Mouse (Mus musculus) heart, adult 11 months (tissue): Measurements from ENCODE around the gene Cdk5rap2.

Experiments used
- DNase-seq: peaks from one replicate; pipeline ENCODE4 v3.0.0; 2022

The Cdk5rap2 gene

DNA sequence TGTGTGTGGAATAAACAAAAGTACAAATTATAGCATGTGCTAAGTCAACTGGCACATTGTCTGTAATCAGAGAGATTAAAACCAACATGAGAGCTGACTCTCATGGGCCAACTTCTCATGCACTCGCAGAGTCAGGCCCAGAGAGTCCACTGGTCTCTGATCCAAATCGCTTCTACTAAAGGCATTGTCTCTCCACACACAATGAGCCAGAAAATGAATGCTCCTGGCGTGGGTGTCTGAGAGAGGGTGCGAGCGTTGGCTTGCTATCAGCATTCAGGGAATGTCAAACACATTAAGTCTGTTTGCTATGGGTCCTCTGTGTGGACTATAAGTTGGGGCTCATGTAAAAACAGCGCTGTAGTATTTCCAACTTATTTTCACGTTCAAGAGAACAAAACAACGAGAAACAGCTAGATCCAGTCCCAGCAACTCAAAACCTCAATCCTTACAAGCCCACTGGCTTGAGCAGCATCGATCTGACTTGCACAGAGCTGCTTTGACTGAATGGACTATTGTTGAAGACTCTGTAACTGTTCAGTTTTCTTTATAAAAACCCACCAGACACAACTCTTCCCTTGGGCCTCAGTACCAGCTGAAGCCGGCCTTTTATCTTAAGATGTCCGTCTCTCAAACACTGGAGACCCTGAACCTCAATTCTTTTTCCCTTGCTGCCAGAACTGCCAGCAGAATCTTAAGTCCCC is 74.6 kb downstream of the Cdk5rap2 start:
- DNase-seq = peak; percentile 72

DNA sequence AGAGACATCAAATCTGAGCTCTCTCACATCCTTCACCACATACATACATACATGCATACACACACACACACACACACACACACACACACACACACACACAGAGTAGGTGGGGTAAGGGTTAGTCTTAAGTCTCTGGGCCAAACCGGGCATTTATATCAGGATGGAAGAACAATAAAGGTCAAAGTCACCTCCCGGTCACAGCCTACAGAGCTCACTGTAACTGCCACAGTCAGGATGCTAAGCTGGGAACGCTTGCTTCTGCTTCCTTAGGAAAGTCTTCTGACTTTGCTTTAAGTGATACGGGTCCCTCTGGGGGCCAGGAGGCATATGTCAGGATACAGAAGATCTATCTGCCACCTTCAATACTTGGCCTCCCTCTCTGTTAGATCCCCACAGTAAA is 75.2 kb downstream of the Cdk5rap2 start:
- peak; percentile 75 for DNase-seq

DNA sequence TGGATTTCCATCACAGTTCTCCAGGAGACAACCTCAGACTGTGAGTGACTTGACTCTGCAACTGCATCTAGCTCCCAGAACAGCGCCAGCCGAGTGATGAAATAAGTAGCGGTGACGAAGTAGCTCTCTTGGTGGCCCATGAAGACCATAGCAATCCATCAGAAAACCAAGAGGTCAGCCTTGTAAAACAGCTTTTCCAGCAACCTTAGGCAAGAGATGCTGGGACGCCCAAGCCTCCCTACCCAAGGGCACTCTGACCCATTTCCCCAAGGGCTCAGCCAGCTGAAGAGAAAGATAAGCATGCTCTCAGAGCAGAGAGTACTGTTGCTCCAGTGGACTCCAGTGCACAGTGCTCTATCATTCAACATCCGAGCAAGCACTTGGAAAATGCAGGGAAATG is 77.3 kb downstream of the Cdk5rap2 start:
- no peak for DNase-seq

DNA sequence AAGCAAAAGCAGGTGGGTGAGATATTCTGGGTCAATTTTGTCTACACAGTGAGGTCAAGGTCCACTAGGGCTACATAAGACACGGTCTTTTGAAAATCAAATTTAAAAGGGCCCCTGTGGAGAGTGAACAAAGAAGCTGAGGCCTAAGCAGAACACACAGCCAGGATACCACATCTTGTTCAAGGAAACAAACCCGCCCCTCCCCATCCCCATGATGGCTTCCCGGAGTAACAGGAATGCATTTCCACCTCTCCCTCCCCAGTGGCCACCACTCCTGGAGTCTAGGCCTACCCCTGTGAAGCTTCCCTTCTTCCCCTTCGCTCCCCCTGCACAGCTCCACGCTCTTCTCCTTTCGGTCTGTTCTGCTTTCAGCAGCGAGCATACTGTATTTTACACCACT is 77.7 kb downstream of the Cdk5rap2 start:
- peak; percentile 75 for DNase-seq

GRCm38 (mm10) chr4:70331181-70331580 is 79.1 kb downstream of the Cdk5rap2 start:
- DNase-seq = peak; percentile 40

DNA sequence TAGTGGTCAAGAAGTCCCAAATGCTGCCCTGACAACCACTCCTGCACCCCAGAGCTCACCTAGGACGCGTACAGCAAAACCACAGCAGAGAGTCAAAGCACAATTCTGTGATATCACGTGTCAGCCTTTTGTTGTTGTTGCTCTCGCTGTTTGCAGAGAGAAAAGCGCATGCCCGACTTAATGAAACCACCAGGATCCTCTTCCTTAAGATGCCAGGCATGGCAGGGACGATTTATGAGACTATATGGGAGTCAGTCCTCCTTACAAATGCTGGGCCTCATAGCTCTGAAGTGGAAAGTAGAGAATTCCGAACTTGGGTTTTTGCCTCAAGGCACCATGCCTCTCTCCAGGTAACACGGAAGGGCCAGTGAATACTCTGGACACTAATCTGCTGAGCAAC is 82.2 kb downstream of the Cdk5rap2 start:
- DNase-seq = peak; percentile 61

- DNase-seq = peak; percentile 29
These were observed 82.8 kb downstream of the Cdk5rap2 start for GRCm38 (mm10) chr4:70327436-70327835.

DNA sequence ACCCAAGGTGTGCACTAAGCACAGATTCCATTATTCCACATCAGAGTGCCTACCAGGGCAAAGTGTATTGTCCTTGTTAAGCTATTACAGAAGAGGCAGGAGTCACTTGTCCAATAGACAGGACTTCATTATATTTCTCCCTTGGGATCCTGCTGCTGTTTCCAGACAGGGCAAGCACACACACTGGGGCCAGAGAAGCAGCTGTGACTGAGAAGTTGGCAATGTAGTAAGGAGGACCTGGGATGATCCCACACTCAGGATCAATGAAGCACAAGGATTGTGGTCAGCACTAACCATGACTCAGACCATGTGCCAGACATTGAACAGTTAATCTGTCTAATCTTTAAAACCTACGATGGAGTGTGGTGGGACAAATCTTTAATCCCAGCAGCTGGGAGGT is 88.7 kb downstream of the Cdk5rap2 start:
- DNase-seq = peak; percentile 87

- DNase-seq = peak; percentile 57
These were observed 98.1 kb downstream of the Cdk5rap2 start for GRCm38 (mm10) chr4:70312170-70312569.

DNA sequence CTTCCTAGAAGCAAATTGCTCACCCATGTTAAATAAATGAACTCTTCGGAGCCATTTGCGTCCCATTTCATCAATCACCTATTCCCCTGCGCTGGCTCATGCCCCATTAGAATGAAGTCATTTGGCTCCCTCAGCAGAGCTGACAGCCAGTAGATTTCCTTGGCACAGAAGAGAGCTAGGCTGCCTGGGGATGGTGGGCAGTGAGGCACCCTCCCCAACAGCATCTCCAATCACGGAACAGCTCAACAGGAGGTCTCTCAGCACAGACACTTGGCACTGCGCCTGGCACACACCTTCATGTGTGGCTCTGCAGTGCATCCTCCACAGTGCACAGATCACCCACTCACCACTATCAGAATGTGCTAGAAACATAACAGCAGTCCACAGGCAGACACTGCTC is 98.7 kb downstream of the Cdk5rap2 start:
- DNase-seq = peak; percentile 85

GRCm38 (mm10) chr4:70307230-70307629 is 103.0 kb downstream of the Cdk5rap2 start:
- DNase-seq = peak; percentile 94

GRCm38 (mm10) chr4:70303870-70304269 is 106.4 kb downstream of the Cdk5rap2 start:
- no peak for DNase-seq

GRCm38 (mm10) chr4:70301187-70301586 is 109.1 kb downstream of the Cdk5rap2 start:
- DNase-seq = no peak

DNA sequence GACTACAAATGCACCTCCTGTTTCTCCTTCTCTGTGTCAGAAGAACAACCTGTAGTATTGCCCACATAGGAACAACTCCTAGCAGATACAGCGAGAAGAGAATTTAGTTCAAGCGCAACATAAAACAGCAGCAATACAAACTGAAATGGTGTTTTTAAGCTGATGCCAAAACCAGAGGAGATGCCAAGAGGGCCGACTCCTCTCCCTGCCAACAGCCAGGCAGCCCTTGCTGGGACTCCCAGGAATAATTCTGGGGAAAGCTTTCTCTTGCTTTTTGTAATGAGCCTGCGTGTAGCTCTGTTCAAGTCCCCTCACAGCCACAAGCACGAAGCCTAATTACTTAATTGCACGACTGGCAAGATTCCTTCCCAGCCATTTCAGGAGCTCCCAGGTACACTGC is 120.9 kb downstream of the Cdk5rap2 start:
- DNase-seq = no peak

- peak; percentile 61 for DNase-seq
These were observed 127.1 kb downstream of the Cdk5rap2 start for GRCm38 (mm10) chr4:70283163-70283562.

GRCm38 (mm10) chr4:70278882-70279281 is 131.4 kb downstream of the Cdk5rap2 start:
- DNase-seq = no peak

GRCm38 (mm10) chr4:70278057-70278456 is 132.2 kb downstream of the Cdk5rap2 start:
- no peak for DNase-seq

GRCm38 (mm10) chr4:70272943-70273342 is 137.3 kb downstream of the Cdk5rap2 start:
- DNase-seq = no peak

DNA sequence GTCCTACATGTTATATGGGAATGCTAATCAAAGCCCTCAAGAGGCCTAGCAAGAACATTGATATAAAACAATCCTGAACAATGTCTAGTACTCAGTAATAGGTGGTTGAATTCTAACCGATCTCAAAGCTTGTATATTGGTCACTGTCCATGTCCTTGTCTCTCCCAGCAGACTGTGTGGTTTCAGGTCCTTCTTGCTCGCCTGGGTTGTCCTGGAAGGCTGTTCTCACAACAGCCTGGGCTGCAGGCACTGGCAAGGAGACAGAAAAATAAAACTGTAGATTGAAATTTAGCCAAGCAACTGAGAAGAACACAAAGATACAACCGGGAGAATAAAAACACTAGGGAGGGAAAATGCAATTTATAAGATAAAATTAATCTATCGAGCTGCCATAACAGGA is 137.7 kb downstream of the Cdk5rap2 start:
- no peak for DNase-seq

DNA sequence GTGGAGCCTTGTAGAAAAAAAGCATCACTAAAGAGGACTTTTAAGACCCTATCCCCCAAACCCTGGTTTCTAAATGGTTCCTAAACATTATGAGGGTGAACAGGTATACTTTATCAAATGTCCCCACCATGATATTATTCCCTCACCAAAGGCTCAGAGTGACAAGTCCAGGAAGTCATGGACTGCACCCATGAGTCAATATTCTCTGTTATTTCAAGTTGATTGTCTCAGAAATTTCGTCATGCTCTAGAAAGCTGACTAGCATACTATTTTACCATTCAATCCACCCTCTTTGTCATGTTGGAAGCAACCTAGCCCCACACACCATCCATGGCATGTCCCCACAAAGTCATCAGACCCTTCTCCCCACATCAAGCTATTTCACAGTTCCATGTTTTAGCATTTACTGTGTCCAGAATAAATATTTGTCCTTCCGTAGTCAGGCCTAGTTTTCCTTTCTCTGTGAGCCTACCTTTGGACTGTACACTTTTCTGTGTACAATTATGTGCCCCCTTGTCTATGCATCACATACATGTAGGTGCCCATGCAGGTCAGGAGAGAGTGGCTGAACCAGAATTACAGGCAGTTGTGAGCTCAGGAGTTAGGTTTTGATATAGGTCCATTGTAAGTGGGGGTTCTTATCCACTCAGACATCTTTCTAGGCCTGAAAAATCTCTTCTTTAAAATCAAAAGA is 142.9 kb downstream of the Cdk5rap2 start:
- DNase-seq = no peak

DNA sequence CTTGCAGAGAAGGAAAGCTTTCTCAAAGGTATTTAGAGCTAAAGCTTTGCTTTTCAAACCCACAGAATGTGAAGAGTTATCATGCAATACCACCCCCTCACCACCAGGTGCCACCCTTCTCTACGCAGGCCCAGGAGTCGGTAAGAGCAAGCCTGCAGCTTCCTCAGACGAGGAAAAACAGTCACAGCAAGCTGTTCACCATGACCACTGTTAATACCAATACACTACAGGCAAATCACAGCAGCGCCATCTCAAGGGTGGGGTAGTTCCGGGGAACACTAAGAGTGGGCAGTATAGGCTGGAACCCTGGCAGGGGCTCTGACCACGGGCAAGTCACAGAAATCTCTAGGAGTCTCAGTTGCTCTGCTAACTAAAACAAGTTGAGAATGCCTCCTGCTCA is 145.0 kb downstream of the Cdk5rap2 start:
- DNase-seq = peak; percentile 86

- peak; percentile 85 for DNase-seq
These were observed 147.4 kb downstream of the Cdk5rap2 start for GRCm38 (mm10) chr4:70262850-70263249.

DNA sequence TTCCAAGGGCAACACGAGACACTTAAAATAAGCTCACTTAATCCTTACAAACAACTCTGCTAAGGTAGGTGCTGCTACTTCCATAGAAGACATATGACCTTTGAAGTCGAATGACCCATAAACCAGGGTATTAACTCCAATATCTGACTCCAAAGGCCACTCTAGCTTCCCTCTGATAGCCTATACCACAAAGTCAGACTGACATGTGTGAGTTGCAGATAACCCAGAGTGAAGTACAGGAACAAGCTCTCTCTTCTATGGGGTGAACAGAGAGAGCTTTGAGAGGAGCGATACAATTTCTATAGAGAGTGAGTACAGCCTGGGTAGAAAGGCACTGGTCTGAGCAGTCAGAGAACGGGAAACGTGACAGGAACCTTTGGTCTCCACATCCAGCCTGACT is 148.9 kb downstream of the Cdk5rap2 start:
- DNase-seq = no peak

- peak; percentile 61 for DNase-seq
These were observed 149.8 kb downstream of the Cdk5rap2 start for GRCm38 (mm10) chr4:70260419-70260807.
